Mouse (Mus musculus): ENCODE results near the gene Gzmn.
A peak's percentile ranks its signal among the peaks of the same experiment; 100 is the strongest.
"Not testable (repeated sequence)": the region's sequence is repeated elsewhere in the genome, so short reads cannot be mapped to it uniquely, and the experiment has no call there.

The Gzmn gene

GRCm38 (mm10) chr14:56174499-56174898 is at the start of gene Gzmn:
Gzmn (minus strand) TSS chr14:56174599.
- no peak for DNase-seq (ENCODE audit: low spot score in 2 of 2)

GRCm38 (mm10) chr14:56211317-56211716 is 36.9 kb upstream of the Gzmn start, which contains the start of gene Gzmf:
Gzmf (minus strand) TSS chr14:56211417.
- DNase-seq (ENCODE audit: low spot score in 2 of 2) = no peak

GRCm38 (mm10) chr14:56205613-56206012 is 31.2 kb upstream of the Gzmn start:
- no peak for DNase-seq (ENCODE audit: low spot score in 2 of 2)

DNA sequence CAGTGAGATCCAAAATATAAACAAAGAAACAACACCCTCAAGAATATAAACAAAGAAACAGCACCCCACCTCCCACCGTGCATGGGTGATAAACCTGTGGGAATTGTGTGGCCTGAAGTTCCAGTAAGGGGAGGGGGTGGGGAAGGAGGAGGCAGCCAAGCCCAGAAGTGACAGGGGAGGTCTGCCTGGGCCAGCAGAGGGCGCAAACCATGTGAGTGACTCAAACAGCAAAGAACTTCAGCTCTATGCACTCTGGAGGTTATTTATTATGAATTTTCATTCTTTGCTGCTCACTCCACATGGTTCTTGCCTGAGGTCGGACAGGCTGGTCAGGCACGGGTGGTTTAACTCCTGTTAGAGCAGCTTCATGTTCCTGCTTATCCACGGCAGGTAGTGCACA is 30.6 kb upstream of the Gzmn start:
- not testable (repeated sequence) for DNase-seq (ENCODE audit: low spot score in 2 of 2)

- peak; percentile 17 to 31 for DNase-seq (ENCODE audit: low spot score in 2 of 2)
Measured at GRCm38 (mm10) chr14:56203975-56204374, 29.6 kb upstream of the Gzmn start.

- DNase-seq (ENCODE audit: low spot score in 2 of 2) = no peak
Measured at GRCm38 (mm10) chr14:56186946-56187345, 12.5 kb upstream of the Gzmn start.

DNA sequence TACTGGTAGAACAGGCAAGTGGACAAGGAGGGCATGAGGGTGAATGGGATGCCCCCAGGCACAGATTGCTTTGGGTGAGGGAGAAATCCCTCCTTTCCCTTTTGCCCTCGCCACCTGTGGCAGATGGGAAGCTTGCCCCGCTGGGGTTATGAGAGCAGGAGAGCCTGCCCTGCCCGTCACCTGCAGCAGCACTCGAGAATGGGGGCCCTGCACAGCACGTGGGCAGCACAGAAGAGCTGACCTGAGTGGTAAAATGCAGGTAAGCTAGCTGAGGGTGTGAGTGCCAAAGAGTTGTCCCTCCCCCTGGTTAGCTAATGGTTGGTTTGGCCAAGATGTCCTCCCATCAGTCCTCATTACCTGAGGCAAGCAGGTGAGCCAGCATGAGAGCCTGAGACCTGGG is 12.1 kb upstream of the Gzmn start:
- no peak for DNase-seq (ENCODE audit: low spot score in 2 of 2)

GRCm38 (mm10) chr14:56177651-56178050 is 3.3 kb upstream of the Gzmn start:
- DNase-seq (ENCODE audit: low spot score in 2 of 2) = peak in 1 of 2 experiments; percentile 3

- no peak for DNase-seq (ENCODE audit: low spot score in 2 of 2)
Measured at GRCm38 (mm10) chr14:56173396-56173795, 1.0 kb downstream of the Gzmn start.

GRCm38 (mm10) chr14:56172744-56173143 is 1.7 kb downstream of the Gzmn start:
- no peak for DNase-seq (ENCODE audit: low spot score in 2 of 2)

DNA sequence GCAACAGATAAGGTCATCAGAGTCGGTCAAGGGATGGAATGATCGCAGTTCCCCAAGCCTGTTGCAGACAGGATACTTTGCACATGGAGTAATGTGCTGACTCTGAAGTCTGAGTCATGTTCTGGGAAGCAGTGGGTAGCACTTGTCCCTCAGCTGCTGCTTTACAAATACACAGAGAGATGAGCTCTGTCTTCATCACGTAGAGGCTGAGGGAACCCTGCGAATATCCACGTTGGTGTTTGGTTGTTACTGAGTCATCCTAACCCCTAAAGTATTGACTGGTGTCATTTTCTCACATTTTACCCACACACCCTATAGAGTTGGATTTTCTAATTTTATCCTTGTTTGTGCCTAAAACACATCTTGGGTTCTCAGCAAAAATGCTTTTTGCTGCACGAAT is 6.4 kb downstream of the Gzmn start:
- DNase-seq (ENCODE audit: low spot score in 2 of 2) = no peak

GRCm38 (mm10) chr14:56162109-56162508 is 12.3 kb downstream of the Gzmn start:
- no peak for DNase-seq (ENCODE audit: low spot score in 2 of 2)

DNA sequence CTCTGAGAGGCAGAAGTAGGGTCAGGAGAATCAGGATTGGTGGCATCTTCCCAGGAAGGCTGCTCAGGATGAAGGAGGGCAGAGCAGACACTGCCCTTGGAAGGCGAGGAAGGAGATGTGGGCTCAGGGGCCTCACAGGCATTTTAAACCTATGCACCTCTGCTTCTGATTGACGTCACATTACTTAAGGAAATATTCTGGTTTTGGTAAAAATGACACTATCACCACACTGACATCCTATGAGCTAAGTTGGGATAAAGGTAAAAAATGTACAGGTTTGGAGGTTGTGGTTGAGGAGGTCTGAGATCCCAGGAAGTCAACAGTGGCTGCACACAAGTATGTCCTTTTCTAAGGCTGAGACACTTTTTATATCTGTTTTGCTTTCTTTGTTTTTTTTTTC is 14.9 kb downstream of the Gzmn start, which contains the start of gene Gzmg:
TSS of gene Gzmg (minus strand) at position 101 of the 400 bp plus-strand sequence.
- not testable (repeated sequence) for DNase-seq (ENCODE audit: low spot score in 2 of 2)

DNA sequence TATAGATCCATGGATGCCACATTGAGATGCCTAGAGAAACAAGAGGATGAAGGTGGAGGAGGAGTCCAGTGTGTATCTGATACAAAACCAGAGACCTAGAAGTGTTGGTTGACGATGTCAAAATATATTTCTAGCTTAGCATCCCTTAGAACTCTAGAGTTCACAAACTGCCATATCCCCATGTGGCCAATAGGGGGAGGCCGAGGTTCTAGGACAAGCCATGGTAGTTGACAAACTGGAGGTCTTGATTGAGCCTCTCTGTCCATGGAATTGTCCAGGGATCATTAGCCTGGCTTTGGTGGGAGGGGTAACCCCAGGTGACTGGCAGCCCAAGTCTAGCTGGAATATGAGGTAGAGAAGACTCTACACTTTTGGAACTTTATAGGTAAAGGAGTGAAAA is 19.1 kb downstream of the Gzmn start:
- no peak for DNase-seq (ENCODE audit: low spot score in 2 of 2)

GRCm38 (mm10) chr14:56133675-56134074 is 40.7 kb downstream of the Gzmn start:
- not testable (repeated sequence) for DNase-seq (ENCODE audit: low spot score in 2 of 2)

DNA sequence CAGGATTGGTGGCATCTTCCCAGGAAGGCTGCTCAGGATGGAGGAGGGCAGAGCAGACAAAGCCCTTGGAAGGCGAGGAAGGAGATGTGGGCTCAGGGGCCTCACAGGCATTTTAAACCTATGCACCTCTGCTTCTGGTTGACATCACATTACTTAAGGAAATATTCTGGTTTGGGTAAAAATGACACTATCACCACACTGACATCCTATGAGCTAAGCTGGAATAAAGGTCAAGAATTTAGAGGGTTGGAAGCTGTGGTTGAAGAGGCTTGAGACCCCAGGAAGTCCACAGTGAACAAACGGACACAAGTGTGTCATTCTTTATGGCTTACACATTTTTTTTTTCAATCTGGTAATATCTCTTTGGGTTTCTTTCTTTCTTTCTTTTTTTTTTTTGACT is 41.9 kb downstream of the Gzmn start, which contains the start of gene Gzmd:
TSS of gene Gzmd (minus strand) at position 101 of the 400 bp plus-strand sequence.
- DNase-seq (ENCODE audit: low spot score in 2 of 2) = not testable (repeated sequence)

GRCm38 (mm10) chr14:56128341-56128740 is 46.1 kb downstream of the Gzmn start:
- DNase-seq (ENCODE audit: low spot score in 2 of 2) = no peak

DNA sequence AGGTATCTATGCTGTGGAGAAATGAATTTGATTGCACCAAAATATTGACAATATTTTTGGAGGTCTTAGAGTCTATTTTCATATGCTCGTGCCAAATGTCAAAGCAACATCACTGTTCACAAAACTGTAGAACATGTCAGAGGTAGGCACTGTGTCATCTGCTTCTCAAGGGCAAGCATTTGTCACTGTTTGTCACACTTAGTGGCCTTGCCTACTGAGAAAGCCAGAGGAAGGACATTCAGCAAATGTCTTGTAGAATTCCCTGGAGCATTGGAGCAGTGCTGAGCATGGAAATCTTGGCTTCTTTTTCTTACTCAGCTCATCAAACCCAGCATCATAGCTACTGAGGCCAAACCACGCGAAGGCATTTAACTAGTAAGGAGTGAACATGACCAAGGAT is 50.9 kb downstream of the Gzmn start:
- DNase-seq (ENCODE audit: low spot score in 2 of 2) = no peak

GRCm38 (mm10) chr14:56120525-56120924 is 53.9 kb downstream of the Gzmn start, which contains the start of gene Gzme:
Gzme (minus strand) TSS chr14:56120625.
- no peak for DNase-seq (ENCODE audit: low spot score in 2 of 2)

Measured in spleen, postnatal 36 days (tissue).